Comparison of ENCODE assay signal across 11 mouse cellular contexts in the genomic region with DNA sequence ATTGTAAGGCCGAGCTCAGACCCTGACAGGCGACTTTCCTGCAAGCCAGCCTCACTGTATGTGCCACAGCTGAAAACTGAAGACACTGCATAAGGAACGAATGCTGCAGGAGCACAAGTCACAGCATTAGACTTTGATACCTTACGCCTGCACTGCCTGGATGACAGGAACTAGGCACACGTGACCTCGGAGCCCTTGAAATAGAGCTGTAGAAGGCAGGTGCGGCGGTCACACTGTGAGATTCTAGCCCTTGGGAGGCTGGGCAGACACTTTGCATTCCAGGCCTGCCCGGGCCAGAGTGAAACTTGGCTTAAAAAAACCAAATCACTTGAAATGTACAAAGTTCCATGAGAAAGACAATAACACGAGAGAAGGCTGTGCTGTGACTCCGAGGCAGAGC. TPM values are rescaled to one million over a fixed set of nuclear protein-coding genes. Genes with fewer than 3 reads are reported as not detected.
A peak's percentile ranks its signal among the peaks of the same experiment; 100 is the strongest.
DNase-seq lines count a peak whose midpoint lies in the region; ATAC-seq and TF ChIP-seq lines count a peak whose summit lies in the region.
"Had no signal": no experiment of that assay in that cellular context is flagged by ENCODE, and none has a peak within 500 bp of the region (broad histone marks: within the 10 kb centered on the region; RNA-seq: fewer than 3 reads in every experiment).

No protein-coding gene starts in this region.

- TF ChIP-seq POLR2A in thymus, adult 2 months (IDR thresholded peaks at IDR 0.05; ENCODE audit: control insufficient read depth, extremely low read depth, insufficient read depth, low read length, poor library complexity), result no peak
- no peak for TF ChIP-seq POLR2A in cerebellum, adult 2 months (IDR thresholded peaks at IDR 0.05; ENCODE audit: borderline replicate concordance, insufficient read depth, low read length)

- no peak for TF ChIP-seq CTCF in thymus, adult 2 months (IDR thresholded peaks at IDR 0.05; ENCODE audit: borderline replicate concordance, control insufficient read depth, extremely low read depth, insufficient read depth, low read length, poor library complexity)
- no peak for TF ChIP-seq CTCF in cerebellum, adult 2 months (IDR thresholded peaks at IDR 0.05; ENCODE audit: borderline replicate concordance, insufficient read depth, low read depth, low read length)

- 67% methylated on average over 11 of the region's 11 CpGs for WGBS in liver, embryonic 16.5 days (ENCODE audit: insufficient replicate concordance)
- WGBS in liver, embryonic 11.5 days, result 86% methylated on average over 11 of the region's 11 CpGs
- 73% methylated on average over 11 of the region's 11 CpGs for WGBS in thymus, adult 2 months
- WGBS in cerebellum, adult 2 months, result 80% methylated on average over 11 of the region's 11 CpGs

- DNase-seq in liver, embryonic 11.5 days (ENCODE audit: low spot score), result no peak
- DNase-seq in gastrocnemius, postnatal 36 days, result peak; percentile 23 to 29
- DNase-seq in kidney, postnatal 14 days, result peak; percentile 77
- peak; percentile 37 for DNase-seq in thymus, adult 2 months
- no peak for DNase-seq in cerebellum, adult 2 months
- DNase-seq in spleen, postnatal 4 days (ENCODE audit: low spot score in 2 of 2), result no peak

- intact Hi-C loops in gastrocnemius, postnatal 36 days (cut with DNase I), result no loop called here

- H3K9ac ChIP-seq in liver, embryonic 16.5 days (ENCODE audit: low read depth, low read length), result no peak overlapping the region
- H3K9ac ChIP-seq in liver, embryonic 11.5 days (ENCODE audit: low read depth, low read length), result no peak overlapping the region
- H3K9ac ChIP-seq: embryonic facial prominence, embryonic 13.5 days; hindbrain, embryonic 13.5 days; liver, embryonic 14.5 days had no signal

- no peaks in the 10 kb centered on the region for H3K27me3 ChIP-seq in liver, embryonic 16.5 days (ENCODE audit: control insufficient read depth, insufficient read depth, low read depth, low read length)
- H3K27me3 ChIP-seq in liver, embryonic 11.5 days (replicated peaks; ENCODE audit: control insufficient read depth, insufficient read depth, low read length), result no peaks in the 10 kb centered on the region
- H3K27me3 ChIP-seq in thymus, adult 2 months (ENCODE audit: control insufficient read depth, insufficient read depth, low read length), result no peaks in the 10 kb centered on the region
- no peaks in the 10 kb centered on the region for H3K27me3 ChIP-seq in cerebellum, adult 2 months (ENCODE audit: control insufficient read depth, insufficient read depth, low read length)
- H3K27me3 ChIP-seq: embryonic facial prominence, embryonic 13.5 days; hindbrain, embryonic 13.5 days had no signal

- H3K36me3 ChIP-seq in liver, embryonic 16.5 days (ENCODE audit: control insufficient read depth, insufficient read depth), result peaks cover 5% of the 10 kb centered on the region; the same call in 1 of the 2 replicates
- H3K36me3 ChIP-seq in liver, embryonic 11.5 days (ENCODE audit: control insufficient read depth, insufficient read depth, low read length), result peaks cover 9% of the 10 kb centered on the region; the same call in 1 of the 2 replicates
- H3K36me3 ChIP-seq in thymus, adult 2 months (ENCODE audit: control insufficient read depth, insufficient read depth, low read length), result peaks cover 17% of the 10 kb centered on the region

- H3K9me3 ChIP-seq in liver, embryonic 16.5 days (replicated peaks; ENCODE audit: control insufficient read depth, low read length), result no peaks in the 10 kb centered on the region
- no peaks in the 10 kb centered on the region for H3K9me3 ChIP-seq in liver, embryonic 11.5 days (ENCODE audit: control insufficient read depth, low read length)
- H3K9me3 ChIP-seq: embryonic facial prominence, embryonic 13.5 days; hindbrain, embryonic 13.5 days had no signal

- no peak overlapping the region for H3K4me2 ChIP-seq in liver, embryonic 16.5 days (ENCODE audit: low read depth, low read length)
- H3K4me2 ChIP-seq in liver, embryonic 11.5 days, result no peak overlapping the region
- H3K4me2 ChIP-seq: embryonic facial prominence, embryonic 13.5 days; hindbrain, embryonic 13.5 days had no signal

- H3K27ac ChIP-seq in liver, embryonic 16.5 days (ENCODE audit: low read length), result no peak overlapping the region
- no peak overlapping the region for H3K27ac ChIP-seq in liver, embryonic 11.5 days (ENCODE audit: low read depth, low read length)
- H3K27ac ChIP-seq in thymus, adult 2 months (ENCODE audit: control insufficient read depth, insufficient read depth, low read length), result no peak overlapping the region
- H3K27ac ChIP-seq in cerebellum, adult 2 months (ENCODE audit: insufficient read depth, low read length), result no peak overlapping the region
- H3K27ac ChIP-seq: embryonic facial prominence, embryonic 13.5 days; hindbrain, embryonic 13.5 days; liver, embryonic 14.5 days had no signal

- H3K4me1 ChIP-seq in liver, embryonic 16.5 days (ENCODE audit: control insufficient read depth, low read depth, low read length), result no peaks in the 10 kb centered on the region; the same call in none of the 2 replicates
- H3K4me1 ChIP-seq in liver, embryonic 11.5 days (replicated peaks; ENCODE audit: control insufficient read depth, insufficient read depth, low read length), result no peaks in the 10 kb centered on the region
- peaks cover 10% of the 10 kb centered on the region for H3K4me1 ChIP-seq in thymus, adult 2 months (replicated peaks; ENCODE audit: control insufficient read depth, insufficient read depth, low read length)
- no peaks in the 10 kb centered on the region for H3K4me1 ChIP-seq in cerebellum, adult 2 months (ENCODE audit: control insufficient read depth, insufficient read depth, low read length)
- H3K4me1 ChIP-seq: hindbrain, embryonic 13.5 days had no signal

- H3K4me3 ChIP-seq in liver, embryonic 16.5 days (ENCODE audit: low read depth, low read length), result no peak overlapping the region
- no peak overlapping the region for H3K4me3 ChIP-seq in liver, embryonic 11.5 days (ENCODE audit: low read depth, low read length)
- no peak overlapping the region for H3K4me3 ChIP-seq in thymus, adult 2 months (ENCODE audit: control insufficient read depth, insufficient read depth, low read length)
- no peak overlapping the region for H3K4me3 ChIP-seq in cerebellum, adult 2 months (replicated peaks; ENCODE audit: insufficient read depth, low read depth, low read length)
- H3K4me3 ChIP-seq: embryonic facial prominence, embryonic 13.5 days; hindbrain, embryonic 13.5 days had no signal

- peak; percentile 55; the same call in 1 of the 2 replicates for ATAC-seq in liver, embryonic 16.5 days (ENCODE audit: low read depth)
- ATAC-seq in liver, embryonic 11.5 days (replicated peaks; ENCODE audit: low FRiP score), result no peak
- no peak for ATAC-seq in frontal cortex, adult (ENCODE audit: low TSS enrichment)

RNA-seq across cellular contexts. Expression of gene Stxbp3, which starts 9.8 kb away (rescaled TPM):
- 17.6 and 22.3 TPM in 2 replicates for polyA plus RNA-seq in liver, embryonic 16.5 days (2015; fragmentation: Nextera tagmentation; extraction: Ambion mirVana)
- polyA plus RNA-seq in liver, embryonic 11.5 days (2014; fragmentation: Nextera tagmentation; extraction: Ambion mirVana), result 35.1 and 35.6 TPM in 2 replicates
- 10 to 100 TPM; 25.3 to 26.7 TPM for total RNA-seq in gastrocnemius, postnatal 36 days (2021)
- polyA plus RNA-seq in thymus, adult 2 months (2012; rRNA removed), result 10.5 and 13.2 TPM in 2 replicates
- 32.2 and 32.5 TPM in 2 replicates for polyA plus RNA-seq in cerebellum, adult 2 months (2012; rRNA removed)

RNA-seq across cellular contexts. Expression of gene Fndc7, which starts 59.3 kb away (rescaled TPM):
- 0.04 TPM in 2 replicates for polyA plus RNA-seq in liver, embryonic 16.5 days (2015; fragmentation: Nextera tagmentation; extraction: Ambion mirVana)
- 0.18 TPM in 1 of 2 replicates, not detected in the other for polyA plus RNA-seq in liver, embryonic 11.5 days (2014; fragmentation: Nextera tagmentation; extraction: Ambion mirVana)
- total RNA-seq in gastrocnemius, postnatal 36 days (2021), result under 1 TPM in 1 of 2 experiments, not detected in 1; 0.05 TPM
- 3.4 and 3.5 TPM in 2 replicates for polyA plus RNA-seq in thymus, adult 2 months (2012; rRNA removed)
- polyA plus RNA-seq in cerebellum, adult 2 months (2012; rRNA removed), result 0.08 and 0.11 TPM in 2 replicates
- polyA plus RNA-seq: liver, embryonic 14.5 days had no signal

Comparison
In these comparisons a context has a peak if more than half of its experiments do, and no peak if none do; other contexts are left out.
1. DNase-seq: peak in gastrocnemius, postnatal 36 days (2 of 2), kidney, postnatal 14 days (single experiment) and thymus, adult 2 months (single experiment); none in liver, embryonic 11.5 days (single experiment), cerebellum, adult 2 months (0 of 2) and spleen, postnatal 4 days (0 of 2).